ENCODE assay signal across 14 mouse cellular contexts in genomic region chr5:8861811-8862210, GRCm38 (mm10).
"Had no signal": no experiment of that assay in that cellular context is flagged by ENCODE, and none has a peak within 500 bp of the region (broad histone marks: within the 10 kb centered on the region; RNA-seq: fewer than 3 reads in every experiment).

No protein-coding gene starts in this region.

- DNase-seq: lung, adult 2 months; lung, postnatal 14 days; lung, postnatal 36 days; right cerebral cortex, postnatal 14 days; thymus, adult 2 months; thymus, postnatal 25 days; thymus, postnatal 4 days had no signal

- H3K4me1 ChIP-seq: lung, embryonic 15.5 days; midbrain, embryonic 13.5 days; midbrain, embryonic 15.5 days; neural tube, embryonic 12.5 days; stomach, embryonic 15.5 days had no signal

- H3K4me3 ChIP-seq: lung, embryonic 15.5 days; megakaryocyte, embryonic 14.5 days; midbrain, embryonic 13.5 days; midbrain, embryonic 15.5 days; neural tube, embryonic 12.5 days; stomach, embryonic 15.5 days had no signal

- H3K27ac ChIP-seq: lung, embryonic 15.5 days; midbrain, embryonic 13.5 days; midbrain, embryonic 15.5 days; neural tube, embryonic 12.5 days; stomach, embryonic 15.5 days; stomach, postnatal 0 days had no signal
